Mouse (Mus musculus): ENCODE measurements at regions not wholly inside any gene's neighbourhood (a gene's known extent, or its start where the extent isn't known, plus 50 kb on each side); places are given as distances from the start of the nearest gene placed in this dataset.
A peak's percentile ranks its signal among the peaks of the same experiment; 100 is the strongest.
"Not testable (repeated sequence)": the region's sequence is repeated elsewhere in the genome, so short reads cannot be mapped to it uniquely, and the experiment has no call there.

GRCm38 (mm10) chr8:37131988-37132387 is 138.6 kb downstream of the AI429214 start:
- H3K4me3 ChIP-seq, result no peak overlapping the region
- peak; percentile 66 for ATAC-seq (replicated peaks)
- no peaks in the 10 kb centered on the region for H3K9me3 ChIP-seq
- H3K36me3 ChIP-seq (replicated peaks), result no peaks in the 10 kb centered on the region
- 15% methylated on average over 4 of the region's 4 CpGs for WGBS
- H3K27me3 ChIP-seq (replicated peaks), result no peaks in the 10 kb centered on the region
- H3K4me2 ChIP-seq, result no peak overlapping the region
- H3K4me1 ChIP-seq, result no peaks in the 10 kb centered on the region
- H3K9ac ChIP-seq, result no peak overlapping the region
- H3K27ac ChIP-seq, result no peak overlapping the region

- Histone ChIP-seq H3K27ac (no peak overlapping the region), H3K36me3 (replicated peaks) (no peaks in the 10 kb centered on the region), H3K9me3 (no peaks in the 10 kb centered on the region), H3K4me1 (no peaks in the 10 kb centered on the region), H3K9ac (no peak overlapping the region), H3K4me2 (no peak overlapping the region), H3K27me3 (replicated peaks) (no peaks in the 10 kb centered on the region), H3K4me3 (no peak overlapping the region)
- whole genome bisulfite sequencing, result 71% methylated on average over 8 of the region's 8 CpGs
- ATAC-seq (replicated peaks), result no peak
Measured at GRCm38 (mm10) chr8:37134192-37134964, 141.0 kb downstream of the AI429214 start.

- Histone ChIP-seq H3K4me2 (no peak overlapping the region), H3K4me3 (no peak overlapping the region), H3K9ac (no peak overlapping the region), H3K27ac (no peak overlapping the region), H3K4me1 (no peaks in the 10 kb centered on the region), H3K36me3 (replicated peaks) (no peaks in the 10 kb centered on the region), H3K27me3 (replicated peaks) (no peaks in the 10 kb centered on the region), H3K9me3 (no peaks in the 10 kb centered on the region)
- no peak for ATAC-seq (replicated peaks)
- WGBS, result 70% methylated on average over 1 of the region's 1 CpGs
Measured at GRCm38 (mm10) chr8:37150286-37150685, 156.9 kb downstream of the AI429214 start.

GRCm38 (mm10) chr8:37154361-37154760 is 161.0 kb downstream of the AI429214 start:
- Histone ChIP-seq H3K27me3 (replicated peaks) (no peaks in the 10 kb centered on the region), H3K36me3 (replicated peaks) (no peaks in the 10 kb centered on the region), H3K27ac (no peak overlapping the region), H3K4me1 (no peaks in the 10 kb centered on the region), H3K4me2 (no peak overlapping the region), H3K9me3 (no peaks in the 10 kb centered on the region), H3K9ac (no peak overlapping the region), H3K4me3 (no peak overlapping the region)
- 91% methylated on average over 7 of the region's 7 CpGs for WGBS
- ATAC-seq (replicated peaks), result no peak

- Histone ChIP-seq H3K9ac (no peak overlapping the region), H3K9me3 (no peaks in the 10 kb centered on the region), H3K27ac (no peak overlapping the region), H3K36me3 (replicated peaks) (no peaks in the 10 kb centered on the region), H3K4me3 (no peak overlapping the region), H3K4me2 (no peak overlapping the region), H3K27me3 (replicated peaks) (no peaks in the 10 kb centered on the region), H3K4me1 (no peaks in the 10 kb centered on the region)
- WGBS, result 94% methylated on average over 8 of the region's 8 CpGs
- ATAC-seq (replicated peaks), result no peak
Measured at GRCm38 (mm10) chr8:37154946-37155345, 161.5 kb downstream of the AI429214 start.

GRCm38 (mm10) chr8:37159481-37159880 is 166.1 kb downstream of the AI429214 start:
- Histone ChIP-seq H3K27ac (no peak overlapping the region), H3K27me3 (replicated peaks) (no peaks in the 10 kb centered on the region), H3K9ac (no peak overlapping the region), H3K4me2 (no peak overlapping the region), H3K4me1 (no peaks in the 10 kb centered on the region), H3K4me3 (no peak overlapping the region), H3K36me3 (replicated peaks) (no peaks in the 10 kb centered on the region), H3K9me3 (no peaks in the 10 kb centered on the region)
- WGBS, result 7% methylated on average over 9 of the region's 9 CpGs
- 0 out of 2 replicates have a peak, but pooled peaks have one; percentile 33 for ATAC-seq (replicated peaks)

GRCm38 (mm10) chr8:37196859-37197258 is 203.5 kb downstream of the AI429214 start:
- Histone ChIP-seq H3K27ac (no peak overlapping the region), H3K4me1 (no peaks in the 10 kb centered on the region), H3K36me3 (replicated peaks) (no peaks in the 10 kb centered on the region), H3K27me3 (replicated peaks) (no peaks in the 10 kb centered on the region), H3K4me2 (no peak overlapping the region), H3K9ac (no peak overlapping the region), H3K9me3 (no peaks in the 10 kb centered on the region), H3K4me3 (no peak overlapping the region)
- ATAC-seq (replicated peaks), result no peak
- 88% methylated on average over 1 of the region's 1 CpGs for WGBS

GRCm38 (mm10) chr8:37215894-37216293 is 222.5 kb downstream of the AI429214 start:
- H3K27me3 ChIP-seq (replicated peaks), result no peaks in the 10 kb centered on the region
- WGBS, result 85% methylated on average over 4 of the region's 4 CpGs
- H3K9ac ChIP-seq, result no peak overlapping the region
- no peaks in the 10 kb centered on the region for H3K4me1 ChIP-seq
- H3K4me3 ChIP-seq, result no peak overlapping the region
- H3K36me3 ChIP-seq (replicated peaks), result no peaks in the 10 kb centered on the region
- no peak overlapping the region for H3K4me2 ChIP-seq
- no peaks in the 10 kb centered on the region for H3K9me3 ChIP-seq
- H3K27ac ChIP-seq, result no peak overlapping the region
- ATAC-seq (replicated peaks), result no peak

GRCm38 (mm10) chr8:37227091-37227490 is 233.7 kb downstream of the AI429214 start:
- no peak for ATAC-seq (replicated peaks)
- H3K9me3 ChIP-seq, result no peaks in the 10 kb centered on the region
- H3K27ac ChIP-seq, result no peak overlapping the region
- no peaks in the 10 kb centered on the region for H3K4me1 ChIP-seq
- H3K4me3 ChIP-seq, result no peak overlapping the region
- no peak overlapping the region for H3K9ac ChIP-seq
- WGBS, result 80% methylated on average over 2 of the region's 2 CpGs
- H3K27me3 ChIP-seq (replicated peaks), result no peaks in the 10 kb centered on the region
- no peak overlapping the region for H3K4me2 ChIP-seq
- H3K36me3 ChIP-seq (replicated peaks), result no peaks in the 10 kb centered on the region

GRCm38 (mm10) chr8:37237306-37237705 is 243.9 kb downstream of the AI429214 start:
- ATAC-seq (replicated peaks), result no peak
- H3K27ac ChIP-seq, result no peak overlapping the region
- H3K9me3 ChIP-seq, result no peaks in the 10 kb centered on the region
- no peaks in the 10 kb centered on the region for H3K27me3 ChIP-seq (replicated peaks)
- H3K9ac ChIP-seq, result no peak overlapping the region
- WGBS, result 89% methylated on average over 2 of the region's 2 CpGs
- no peaks in the 10 kb centered on the region for H3K36me3 ChIP-seq (replicated peaks)
- no peak overlapping the region for H3K4me2 ChIP-seq
- H3K4me3 ChIP-seq, result no peak overlapping the region
- H3K4me1 ChIP-seq, result no peaks in the 10 kb centered on the region

GRCm38 (mm10) chr8:37239354-37239753 is 245.9 kb downstream of the AI429214 start:
- H3K9ac ChIP-seq, result no peak overlapping the region
- H3K4me2 ChIP-seq, result no peak overlapping the region
- no peak for ATAC-seq (replicated peaks)
- no peaks in the 10 kb centered on the region for H3K36me3 ChIP-seq (replicated peaks)
- no peak overlapping the region for H3K4me3 ChIP-seq
- H3K27ac ChIP-seq, result no peak overlapping the region
- no peaks in the 10 kb centered on the region for H3K27me3 ChIP-seq (replicated peaks)
- H3K9me3 ChIP-seq, result no peaks in the 10 kb centered on the region
- no peaks in the 10 kb centered on the region for H3K4me1 ChIP-seq

- ATAC-seq (replicated peaks); H3K4me3 ChIP-seq; H3K9me3 ChIP-seq; H3K4me2 ChIP-seq; H3K9ac ChIP-seq; H3K27me3 ChIP-seq (replicated peaks); H3K4me1 ChIP-seq; H3K27ac ChIP-seq; H3K36me3 ChIP-seq (replicated peaks): not testable (repeated sequence)
- 86% methylated on average over 7 of the region's 7 CpGs for WGBS
Measured at GRCm38 (mm10) chr8:37251234-37251633, 257.8 kb downstream of the AI429214 start.

GRCm38 (mm10) chr8:37291069-37291850 is 297.9 kb downstream of the AI429214 start:
- Histone ChIP-seq H3K27ac (peak overlapping the region; percentile 50; the same call in 1 of the 2 replicates), H3K9ac (no peak overlapping the region), H3K9me3 (no peaks in the 10 kb centered on the region), H3K27me3 (replicated peaks) (no peaks in the 10 kb centered on the region), H3K4me3 (no peak overlapping the region), H3K4me1 (no peaks in the 10 kb centered on the region), H3K4me2 (no peak overlapping the region), H3K36me3 (replicated peaks) (no peaks in the 10 kb centered on the region)
- peak; percentile 84 for ATAC-seq (replicated peaks)
- WGBS, result 30% methylated on average over 7 of the region's 7 CpGs
